Mouse (Mus musculus) midbrain, embryonic 12.5 days (tissue): ENCODE results near the gene Gm15262. TPM values are rescaled to one million over a fixed set of nuclear protein-coding genes. Genes with fewer than 3 reads are reported as not detected.
"Not testable (repeated sequence)": the region's sequence is repeated elsewhere in the genome, so short reads cannot be mapped to it uniquely, and the experiment has no call there.

Experiments
- ATAC-seq: fragments of 200-750 bp; cut with Nextera tagmentation; 2 replicates; pipeline ENCODE4 v1.8.0; 2017; ENCODE audit warnings: low read depth, moderate TSS enrichment, moderate library complexity; ENCODE audit not compliant: low FRiP score
- H3K27ac ChIP-seq: fragments of 300-500 bp; sonication (generic); replicated peaks from 2 replicates; pipeline ENCODE4 v1.5.1; 2016; ENCODE audit warnings: mild to moderate bottlenecking
- H3K27me3 ChIP-seq: fragments of 300-500 bp; sonication (generic); 2 replicates; pipeline ENCODE4 v1.6.1; 2016; ENCODE audit warnings: mild to moderate bottlenecking
- H3K36me3 ChIP-seq: fragments of 300-500 bp; sonication (generic); 2 replicates; pipeline ENCODE4 v1.6.1; 2016
- H3K4me1 ChIP-seq: fragments of 300-500 bp; sonication (generic); 2 replicates; pipeline ENCODE4 v1.6.1; 2016
- H3K4me2 ChIP-seq: fragments of 300-500 bp; sonication (generic); replicated peaks from 2 replicates; pipeline ENCODE4 v1.6.1; 2016; ENCODE audit warnings: mild to moderate bottlenecking, moderate library complexity
- H3K4me3 ChIP-seq: fragments of 300-500 bp; sonication (generic); 2 replicates; pipeline ENCODE4 v1.5.1; 2016; ENCODE audit warnings: mild to moderate bottlenecking
- H3K9ac ChIP-seq: fragments of 300-500 bp; sonication (generic); replicated peaks from 2 replicates; pipeline ENCODE4 v1.6.1; 2016; ENCODE audit warnings: mild to moderate bottlenecking, moderate library complexity
- H3K9me3 ChIP-seq: fragments of 300-500 bp; sonication (generic); 2 replicates; pipeline ENCODE4 v1.6.1; 2016; ENCODE audit warnings: mild to moderate bottlenecking
- WGBS: fragments of 180-500 bp; shearing (Covaris S2); methylation state at CpG from one replicate; pipeline ENCODE4 v1.1.7; 2016; 5-methylcytosine and 5-hydroxymethylcytosine counted together
- polyA plus RNA-seq: library from polyadenylated mRNA; unstranded; fragments of >200 nt; fragmentation: Nextera tagmentation; extraction: Ambion mirVana; gene quantifications from 2 replicates; pipeline ENCODE4 v1.2.1, GENCODE M21; 2016

Gm15262 gene
- polyA plus RNA-seq, result not detected in 2 replicates

GRCm38 (mm10) chrX:161287156-161287555, at the start of gene Gm15262:
TSS of gene Gm15262 (plus strand) at chrX:161287456.
- not testable (repeated sequence) for H3K9me3 ChIP-seq, ATAC-seq, H3K4me3 ChIP-seq, H3K36me3 ChIP-seq, H3K4me2 ChIP-seq, H3K27ac ChIP-seq, H3K27me3 ChIP-seq, H3K4me1 ChIP-seq, H3K9ac ChIP-seq
- WGBS, result 60% methylated on average over 2 of the region's 2 CpGs

- Histone ChIP-seq H3K9me3 (no peaks in the 10 kb centered on the region), H3K4me1 (no peaks in the 10 kb centered on the region), H3K4me3 (no peak overlapping the region), H3K4me2 (no peak overlapping the region), H3K36me3 (no peaks in the 10 kb centered on the region), H3K27ac (no peak overlapping the region), H3K9ac (no peak overlapping the region), H3K27me3 (peaks cover 15% of the 10 kb centered on the region)
- no peak for ATAC-seq
- 83% methylated on average over 1 of the region's 1 CpGs for WGBS
Observed at GRCm38 (mm10) chrX:161308131-161308530, 20.9 kb downstream of the Gm15262 start.

- H3K9me3 ChIP-seq, result no peaks in the 10 kb centered on the region
- no peak overlapping the region for H3K4me2 ChIP-seq
- no peak overlapping the region for H3K4me3 ChIP-seq
- no peak overlapping the region for H3K27ac ChIP-seq
- H3K9ac ChIP-seq, result no peak overlapping the region
- H3K27me3 ChIP-seq, result peaks cover 9% of the 10 kb centered on the region; the same call in 1 of the 2 replicates
- H3K36me3 ChIP-seq, result no peaks in the 10 kb centered on the region
- no peaks in the 10 kb centered on the region for H3K4me1 ChIP-seq
- ATAC-seq, result no peak
Observed at GRCm38 (mm10) chrX:161316443-161316842, 29.2 kb downstream of the Gm15262 start.

GRCm38 (mm10) chrX:161370927-161371326, 83.7 kb downstream of the Gm15262 start:
- Histone ChIP-seq H3K27ac (no peak overlapping the region), H3K9me3 (no peaks in the 10 kb centered on the region), H3K27me3 (peaks cover 22% of the 10 kb centered on the region), H3K4me3 (no peak overlapping the region), H3K4me2 (no peak overlapping the region), H3K9ac (no peak overlapping the region), H3K4me1 (no peaks in the 10 kb centered on the region), H3K36me3 (no peaks in the 10 kb centered on the region)
- ATAC-seq, result no peak
- WGBS, result 43% methylated on average over 11 of the region's 11 CpGs

- ATAC-seq, result no peak
- Histone ChIP-seq H3K27ac (no peak overlapping the region), H3K4me1 (no peaks in the 10 kb centered on the region), H3K36me3 (no peaks in the 10 kb centered on the region), H3K4me2 (no peak overlapping the region), H3K9me3 (no peaks in the 10 kb centered on the region), H3K9ac (no peak overlapping the region), H3K4me3 (no peak overlapping the region), H3K27me3 (peaks cover 19% of the 10 kb centered on the region)
- 60% methylated on average over 3 of the region's 3 CpGs for whole genome bisulfite sequencing
Observed at GRCm38 (mm10) chrX:161371461-161371860, 84.2 kb downstream of the Gm15262 start.

GRCm38 (mm10) chrX:161375568-161375967, 88.3 kb downstream of the Gm15262 start:
- ATAC-seq, result no peak
- 73% methylated on average over 1 of the region's 1 CpGs for WGBS
- H3K27me3 ChIP-seq, result peaks cover 13% of the 10 kb centered on the region; the same call in 1 of the 2 replicates
- no peaks in the 10 kb centered on the region for H3K36me3 ChIP-seq
- H3K4me2 ChIP-seq, result no peak overlapping the region
- H3K9ac ChIP-seq, result no peak overlapping the region
- no peak overlapping the region for H3K4me3 ChIP-seq
- no peaks in the 10 kb centered on the region for H3K4me1 ChIP-seq
- H3K27ac ChIP-seq, result no peak overlapping the region
- no peaks in the 10 kb centered on the region for H3K9me3 ChIP-seq

- H3K36me3 ChIP-seq, result no peaks in the 10 kb centered on the region
Observed at GRCm38 (mm10) chrX:161385791-161386190, 98.5 kb downstream of the Gm15262 start.

GRCm38 (mm10) chrX:161387942-161388341, 100.7 kb downstream of the Gm15262 start:
- no peak overlapping the region for H3K4me3 ChIP-seq
- 92% methylated on average over 4 of the region's 4 CpGs for WGBS
- H3K9me3 ChIP-seq, result no peaks in the 10 kb centered on the region
- peaks cover 11% of the 10 kb centered on the region; the same call in 1 of the 2 replicates for H3K27me3 ChIP-seq
- no peak overlapping the region for H3K9ac ChIP-seq
- no peaks in the 10 kb centered on the region for H3K36me3 ChIP-seq
- ATAC-seq, result no peak
- H3K27ac ChIP-seq, result no peak overlapping the region
- H3K4me2 ChIP-seq, result no peak overlapping the region
- H3K4me1 ChIP-seq, result no peaks in the 10 kb centered on the region

More at GRCm38 (mm10) chrX:161385791-161386190, 98.5 kb downstream of the Gm15262 start:
- no peak for ATAC-seq
- Histone ChIP-seq H3K27me3 (peaks cover 11% of the 10 kb centered on the region; the same call in 1 of the 2 replicates), H3K4me3 (no peak overlapping the region), H3K27ac (no peak overlapping the region), H3K4me2 (no peak overlapping the region), H3K9me3 (no peaks in the 10 kb centered on the region), H3K4me1 (no peaks in the 10 kb centered on the region), H3K9ac (no peak overlapping the region)
- 40% methylated on average over 8 of the region's 8 CpGs for WGBS

- no peaks in the 10 kb centered on the region for H3K4me1 ChIP-seq
Observed at GRCm38 (mm10) chrX:161399110-161399509, 111.9 kb downstream of the Gm15262 start.

GRCm38 (mm10) chrX:161411151-161411550, 123.9 kb downstream of the Gm15262 start:
- Histone ChIP-seq H3K36me3 (no peaks in the 10 kb centered on the region), H3K9me3 (no peaks in the 10 kb centered on the region), H3K4me2 (no peak overlapping the region), H3K27me3 (peaks cover 22% of the 10 kb centered on the region), H3K9ac (no peak overlapping the region), H3K4me1 (no peaks in the 10 kb centered on the region), H3K4me3 (no peak overlapping the region), H3K27ac (no peak overlapping the region)
- WGBS, result 88% methylated on average over 1 of the region's 1 CpGs
- ATAC-seq, result no peak

More at GRCm38 (mm10) chrX:161399110-161399509, 111.9 kb downstream of the Gm15262 start:
- no peak overlapping the region for H3K4me2 ChIP-seq
- H3K4me3 ChIP-seq, result no peak overlapping the region
- peaks cover 9% of the 10 kb centered on the region; the same call in 1 of the 2 replicates for H3K27me3 ChIP-seq
- 22% methylated on average over 11 of the region's 11 CpGs for WGBS
- H3K27ac ChIP-seq, result no peak overlapping the region
- no peaks in the 10 kb centered on the region for H3K9me3 ChIP-seq
- H3K36me3 ChIP-seq, result no peaks in the 10 kb centered on the region
- no peak for ATAC-seq
- H3K9ac ChIP-seq, result no peak overlapping the region

Other genes starting within 250 kb of the Gm15262 start
- 2.6 and 3.4 TPM in 2 replicates for gene Scml2, start 170.3 kb upstream of the Gm15262 start, polyA plus RNA-seq